Mouse (Mus musculus): ENCODE results near the gene Ap1s3. TPM values are rescaled to one million over a fixed set of nuclear protein-coding genes. Genes with fewer than 3 reads are reported as not detected.

Ap1s3 gene
- under 1 TPM; 0.45 to 0.68 TPM for total RNA-seq (2021)
- long read RNA-seq, experiment 1 = 0 reads
- long read RNA-seq, experiment 2 = 0 reads

- peak; percentile 12 to 37 for DNase-seq
- intact Hi-C loops (cut with DNase I) = loop anchor here (10.0 kb wide), 1 partner anchor 237 kb away; no protein-coding TSS in a partner anchor
Measured at GRCm38 (mm10) chr1:79671543-79672337, at the start of gene Ap1s3. Gene Ap1s3 (minus strand): TSS chr1:79671972.

GRCm38 (mm10) chr1:79714152-79714923 is 42.6 kb upstream of the Ap1s3 start:
- intact Hi-C loops (cut with DNase I) = loop anchor here (5.0 kb wide), 1 partner anchor 48 kb away; no protein-coding TSS in a partner anchor
- no peak for DNase-seq

GRCm38 (mm10) chr1:79713081-79713480 is 41.3 kb upstream of the Ap1s3 start:
- intact Hi-C loops (cut with DNase I) = loop anchor here (5.0 kb wide), 1 partner anchor 49 kb away; no protein-coding TSS in a partner anchor
- DNase-seq = no peak

GRCm38 (mm10) chr1:79711147-79712126 is 39.7 kb upstream of the Ap1s3 start:
- DNase-seq = no peak
- intact Hi-C loops (cut with DNase I) = loop anchor here (5.0 kb wide), 1 partner anchor 51 kb away; no protein-coding TSS in a partner anchor

GRCm38 (mm10) chr1:79710678-79711077 is 38.9 kb upstream of the Ap1s3 start:
- intact Hi-C loops (cut with DNase I) = loop anchor here (5.0 kb wide), 1 partner anchor 52 kb away; no protein-coding TSS in a partner anchor
- DNase-seq = no peak

GRCm38 (mm10) chr1:79710216-79710615 is 38.4 kb upstream of the Ap1s3 start:
- DNase-seq = no peak
- intact Hi-C loops (cut with DNase I) = loop anchor here (5.0 kb wide), 1 partner anchor 52 kb away; no protein-coding TSS in a partner anchor

- intact Hi-C loops (cut with DNase I) = no loop called here
Measured at GRCm38 (mm10) chr1:79707383-79707782, 35.6 kb upstream of the Ap1s3 start.

GRCm38 (mm10) chr1:79706707-79707106 is 34.9 kb upstream of the Ap1s3 start:
- intact Hi-C loops (cut with DNase I) = no loop called here
- no peak for DNase-seq

More at GRCm38 (mm10) chr1:79707383-79707782, 35.6 kb upstream of the Ap1s3 start:
- no peak for DNase-seq

GRCm38 (mm10) chr1:79704672-79705071 is 32.9 kb upstream of the Ap1s3 start:
- intact Hi-C loops (cut with DNase I) = no loop called here
- no peak for DNase-seq

- no peak for DNase-seq
- intact Hi-C loops (cut with DNase I) = no loop called here
Measured at GRCm38 (mm10) chr1:79703520-79703919, 31.7 kb upstream of the Ap1s3 start.

GRCm38 (mm10) chr1:79698506-79698905 is 26.7 kb upstream of the Ap1s3 start:
- intact Hi-C loops (cut with DNase I) = no loop called here
- DNase-seq = no peak

- intact Hi-C loops (cut with DNase I) = no loop called here
- DNase-seq = peak; percentile 15 to 16
Measured at GRCm38 (mm10) chr1:79697382-79697781, 25.6 kb upstream of the Ap1s3 start.

GRCm38 (mm10) chr1:79696933-79697332 is 25.2 kb upstream of the Ap1s3 start:
- intact Hi-C loops (cut with DNase I) = no loop called here
- no peak for DNase-seq

GRCm38 (mm10) chr1:79692482-79692881 is 20.7 kb upstream of the Ap1s3 start:
- intact Hi-C loops (cut with DNase I) = no loop called here
- no peak for DNase-seq

GRCm38 (mm10) chr1:79687254-79687653 is 15.5 kb upstream of the Ap1s3 start:
- intact Hi-C loops (cut with DNase I) = no loop called here
- no peak for DNase-seq

- DNase-seq = no peak
- intact Hi-C loops (cut with DNase I) = no loop called here
Measured at GRCm38 (mm10) chr1:79684027-79684426, 12.3 kb upstream of the Ap1s3 start.

GRCm38 (mm10) chr1:79682936-79683335 is 11.2 kb upstream of the Ap1s3 start:
- no peak for DNase-seq
- intact Hi-C loops (cut with DNase I) = loop anchor here (2.0 kb wide), 1 partner anchor 958 kb away; no protein-coding TSS in a partner anchor

GRCm38 (mm10) chr1:79680777-79681176 is 9.0 kb upstream of the Ap1s3 start:
- no peak for DNase-seq
- intact Hi-C loops (cut with DNase I) = no loop called here

- intact Hi-C loops (cut with DNase I) = loop anchor here (10.0 kb wide), 1 partner anchor 243 kb away; no protein-coding TSS in a partner anchor
- DNase-seq = no peak
Measured at GRCm38 (mm10) chr1:79678117-79678684, 6.4 kb upstream of the Ap1s3 start.

Measured in heart, postnatal 14 days (tissue).